Mouse (Mus musculus) forebrain, embryonic 13.5 days (tissue): ENCODE results near the gene Csk. TPM values are rescaled to one million over a fixed set of nuclear protein-coding genes. Genes with fewer than 3 reads are reported as not detected.

ENCODE experiments used
- ATAC-seq: fragments of 200-750 bp; cut with Nextera tagmentation; 2 replicates; pipeline ENCODE4 v1.8.0; 2017
- H3K27ac ChIP-seq: fragments of 300-500 bp; sonication (generic); 2 replicates; pipeline ENCODE4 v1.5.1; 2015; ENCODE audit warnings: inconsistent platforms, mild to moderate bottlenecking, moderate library complexity
- H3K27me3 ChIP-seq: fragments of 300-500 bp; sonication (generic); 2 replicates; pipeline ENCODE4 v1.6.1; 2015; ENCODE audit warnings: mild to moderate bottlenecking, inconsistent platforms
- H3K36me3 ChIP-seq: fragments of 300-500 bp; sonication (generic); 2 replicates; pipeline ENCODE4 v1.6.1; 2015; ENCODE audit warnings: mild to moderate bottlenecking, inconsistent platforms; ENCODE audit not compliant: poor library complexity, severe bottlenecking
- H3K4me1 ChIP-seq: fragments of 300-500 bp; sonication (generic); 2 replicates; pipeline ENCODE4 v1.6.1; 2015; ENCODE audit warnings: inconsistent platforms
- H3K4me2 ChIP-seq: fragments of 300-500 bp; sonication (generic); 2 replicates; pipeline ENCODE4 v1.6.1; 2015; ENCODE audit warnings: inconsistent platforms, mild to moderate bottlenecking, moderate library complexity
- H3K4me3 ChIP-seq: fragments of 300-500 bp; sonication (generic); 2 replicates; pipeline ENCODE4 v1.5.1; 2015; ENCODE audit warnings: mild to moderate bottlenecking, inconsistent platforms
- H3K9ac ChIP-seq: fragments of 300-500 bp; sonication (generic); 2 replicates; pipeline ENCODE4 v1.6.1; 2015; ENCODE audit warnings: mild to moderate bottlenecking, inconsistent platforms
- H3K9me3 ChIP-seq: fragments of 300-500 bp; sonication (generic); replicated peaks from 2 replicates; pipeline ENCODE4 v1.6.1; 2016; ENCODE audit warnings: inconsistent platforms
- WGBS: fragments of 180-500 bp; shearing (Covaris S2); methylation state at CpG from one replicate; pipeline ENCODE4 v1.1.7; 2015; 5-methylcytosine and 5-hydroxymethylcytosine counted together
- polyA plus RNA-seq: library from polyadenylated mRNA; unstranded; fragments of >200 nt; fragmentation: Nextera tagmentation; extraction: Ambion mirVana; gene quantifications from 2 replicates; pipeline ENCODE4 v1.2.1, GENCODE M21; 2015

The Csk gene
- polyA plus RNA-seq, 1 experiment from 2014 or later: 35.0 TPM

GRCm38 (mm10) chr9:57628717-57629116 is 24.7 kb downstream of the Csk start:
- Histone ChIP-seq H3K9me3 (no peaks in the 10 kb centered on the region), H3K4me2 (no peak overlapping the region), H3K4me3 (no peak overlapping the region), H3K27ac (no peak overlapping the region), H3K36me3 (peaks cover 85% of the 10 kb centered on the region), H3K9ac (no peak overlapping the region), H3K4me1 (peaks cover 7% of the 10 kb centered on the region), H3K27me3 (no peaks in the 10 kb centered on the region)
- 90% methylated on average over 12 of the region's 12 CpGs for WGBS
- ATAC-seq: peak; percentile 6; the same call in 1 of the 2 replicates

- no peak overlapping the region for H3K4me2 ChIP-seq
- no peak overlapping the region for H3K4me3 ChIP-seq
- H3K9ac ChIP-seq: no peak overlapping the region
- WGBS: 91% methylated on average over 11 of the region's 11 CpGs
- ATAC-seq: no peak
- no peaks in the 10 kb centered on the region for H3K27me3 ChIP-seq
- no peaks in the 10 kb centered on the region for H3K9me3 ChIP-seq
- no peaks in the 10 kb centered on the region for H3K4me1 ChIP-seq
- H3K36me3 ChIP-seq: peaks cover 85% of the 10 kb centered on the region
- no peak overlapping the region for H3K27ac ChIP-seq
Observed at GRCm38 (mm10) chr9:57627892-57628291, 25.5 kb downstream of the Csk start.

GRCm38 (mm10) chr9:57627191-57627590 is 26.2 kb downstream of the Csk start:
- no peak overlapping the region for H3K4me2 ChIP-seq
- H3K4me3 ChIP-seq: no peak overlapping the region
- H3K4me1 ChIP-seq: no peaks in the 10 kb centered on the region
- no peaks in the 10 kb centered on the region for H3K9me3 ChIP-seq
- WGBS: 93% methylated on average over 17 of the region's 17 CpGs
- ATAC-seq: no peak
- no peak overlapping the region for H3K9ac ChIP-seq
- H3K36me3 ChIP-seq: peaks cover 81% of the 10 kb centered on the region
- H3K27me3 ChIP-seq: no peaks in the 10 kb centered on the region
- H3K27ac ChIP-seq: no peak overlapping the region

GRCm38 (mm10) chr9:57625674-57626500 is 27.5 kb downstream of the Csk start:
- H3K27me3 ChIP-seq: no peaks in the 10 kb centered on the region
- no peaks in the 10 kb centered on the region for H3K4me1 ChIP-seq
- H3K9ac ChIP-seq: no peak overlapping the region
- H3K27ac ChIP-seq: no peak overlapping the region
- ATAC-seq: no peak
- no peaks in the 10 kb centered on the region for H3K9me3 ChIP-seq
- H3K4me3 ChIP-seq: no peak overlapping the region
- WGBS: 67% methylated on average over 15 of the region's 15 CpGs
- no peak overlapping the region for H3K4me2 ChIP-seq
- H3K36me3 ChIP-seq: peaks cover 70% of the 10 kb centered on the region

- WGBS: 91% methylated on average over 7 of the region's 7 CpGs
Observed at GRCm38 (mm10) chr9:57624295-57624694, 29.1 kb downstream of the Csk start.

DNA sequence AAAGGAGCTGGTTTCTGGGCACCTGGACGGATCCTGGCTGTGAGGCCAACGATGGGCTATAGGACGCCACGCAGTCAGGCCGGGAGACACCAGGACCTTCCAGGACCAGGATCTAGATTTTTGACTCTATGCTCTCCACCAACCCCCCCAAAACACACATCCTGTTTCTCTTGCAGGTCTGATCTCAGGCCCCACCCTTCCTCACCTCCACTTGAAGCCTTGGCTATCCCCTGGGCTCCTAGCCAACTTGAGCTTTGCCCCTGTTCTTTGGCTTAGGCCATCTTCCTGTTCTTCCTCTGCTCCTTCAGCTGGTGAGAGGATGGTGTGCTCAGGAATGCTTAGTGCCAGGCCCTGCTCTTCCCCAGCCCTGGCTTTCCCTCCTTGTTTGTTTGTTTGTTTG is 32.8 kb downstream of the Csk start, which contains the start of gene Lman1l:
Lman1l (minus strand) TSS at position 101 of the 400 bp plus-strand sequence.
- no peak for ATAC-seq
- Histone ChIP-seq H3K27me3 (no peaks in the 10 kb centered on the region), H3K4me1 (no peaks in the 10 kb centered on the region), H3K36me3 (peaks cover 19% of the 10 kb centered on the region), H3K9ac (no peak within 1 kb of the TSS), H3K9me3 (no peaks in the 10 kb centered on the region), H3K4me2 (no peak within 1 kb of the TSS), H3K4me3 (no peak within 1 kb of the TSS), H3K27ac (no peak within 1 kb of the TSS)
- 92% methylated on average over 5 of the region's 5 CpGs for WGBS

More at GRCm38 (mm10) chr9:57624295-57624694, 29.1 kb downstream of the Csk start:
- no peak overlapping the region for H3K4me3 ChIP-seq
- ATAC-seq: no peak
- no peaks in the 10 kb centered on the region for H3K27me3 ChIP-seq
- no peaks in the 10 kb centered on the region for H3K4me1 ChIP-seq
- no peak overlapping the region for H3K27ac ChIP-seq
- H3K9ac ChIP-seq: no peak overlapping the region
- peaks cover 54% of the 10 kb centered on the region for H3K36me3 ChIP-seq
- H3K9me3 ChIP-seq: no peaks in the 10 kb centered on the region
- H3K4me2 ChIP-seq: no peak overlapping the region

DNA sequence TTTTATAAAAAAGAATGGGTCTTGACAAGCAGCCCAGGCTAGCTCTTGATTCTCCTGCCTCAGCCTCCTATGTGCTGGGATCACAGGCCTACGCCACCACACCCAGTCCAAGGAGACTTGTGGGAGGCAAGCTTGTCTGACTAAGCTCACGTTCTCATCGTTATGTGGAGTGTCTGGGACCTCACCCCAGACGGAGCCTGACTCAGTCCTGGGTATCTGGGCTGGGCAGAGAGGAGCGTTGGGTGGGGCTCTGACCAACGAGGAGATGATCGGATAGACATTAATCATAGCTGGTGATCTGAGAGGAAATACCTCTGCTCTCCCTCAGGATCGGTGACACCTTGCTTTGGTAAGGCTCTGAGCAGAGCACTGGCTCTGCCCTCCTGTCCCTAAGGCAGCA is 34.6 kb downstream of the Csk start:
- H3K4me3 ChIP-seq: no peak overlapping the region
- no peaks in the 10 kb centered on the region for H3K27me3 ChIP-seq
- peaks cover under 1% of the 10 kb centered on the region; the same call in 1 of the 2 replicates for H3K36me3 ChIP-seq
- no peak overlapping the region for H3K9ac ChIP-seq
- no peak overlapping the region for H3K4me2 ChIP-seq
- H3K4me1 ChIP-seq: no peaks in the 10 kb centered on the region
- H3K27ac ChIP-seq: no peak overlapping the region
- 85% methylated on average over 8 of the region's 8 CpGs for WGBS
- ATAC-seq: no peak
- no peaks in the 10 kb centered on the region for H3K9me3 ChIP-seq

- no peak for ATAC-seq
- no peaks in the 10 kb centered on the region for H3K4me1 ChIP-seq
- no peak overlapping the region for H3K4me3 ChIP-seq
- H3K36me3 ChIP-seq: no peaks in the 10 kb centered on the region
- H3K4me2 ChIP-seq: no peak overlapping the region
- H3K9me3 ChIP-seq: no peaks in the 10 kb centered on the region
- no peaks in the 10 kb centered on the region for H3K27me3 ChIP-seq
- no peak overlapping the region for H3K27ac ChIP-seq
- no peak overlapping the region for H3K9ac ChIP-seq
- 72% methylated on average over 8 of the region's 8 CpGs for WGBS
Observed at GRCm38 (mm10) chr9:57617556-57618169, 35.8 kb downstream of the Csk start.

- Histone ChIP-seq H3K27me3 (no peaks in the 10 kb centered on the region), H3K4me3 (no peak overlapping the region), H3K4me2 (no peak overlapping the region), H3K36me3 (no peaks in the 10 kb centered on the region), H3K9ac (no peak overlapping the region), H3K27ac (no peak overlapping the region), H3K9me3 (no peaks in the 10 kb centered on the region), H3K4me1 (peaks cover 12% of the 10 kb centered on the region)
- no peak for ATAC-seq
- WGBS: 87% methylated on average over 4 of the region's 4 CpGs
Observed at GRCm38 (mm10) chr9:57614786-57615185, 38.6 kb downstream of the Csk start.

- H3K27ac ChIP-seq: no peak overlapping the region
- 90% methylated on average over 7 of the region's 7 CpGs for WGBS
- no peak for ATAC-seq
- H3K9me3 ChIP-seq: no peaks in the 10 kb centered on the region
- H3K36me3 ChIP-seq: no peaks in the 10 kb centered on the region
- H3K27me3 ChIP-seq: no peaks in the 10 kb centered on the region
- no peak overlapping the region for H3K4me3 ChIP-seq
- no peak overlapping the region for H3K4me2 ChIP-seq
- peaks cover 12% of the 10 kb centered on the region for H3K4me1 ChIP-seq
- no peak overlapping the region for H3K9ac ChIP-seq
Observed at GRCm38 (mm10) chr9:57613975-57614374, 39.5 kb downstream of the Csk start.

- Histone ChIP-seq H3K9ac (no peak overlapping the region), H3K4me2 (no peak overlapping the region), H3K36me3 (no peaks in the 10 kb centered on the region), H3K4me1 (peaks cover 12% of the 10 kb centered on the region), H3K27ac (no peak overlapping the region), H3K9me3 (no peaks in the 10 kb centered on the region), H3K27me3 (peaks cover 6% of the 10 kb centered on the region; the same call in 1 of the 2 replicates), H3K4me3 (no peak overlapping the region)
- no peak for ATAC-seq
- whole genome bisulfite sequencing: 89% methylated on average over 7 of the region's 7 CpGs
Observed at GRCm38 (mm10) chr9:57612587-57612986, 40.8 kb downstream of the Csk start.

- H3K4me3 ChIP-seq: no peak overlapping the region
- peaks cover 26% of the 10 kb centered on the region for H3K27me3 ChIP-seq
- peak; percentile 57; the same call in 1 of the 2 replicates for ATAC-seq
- H3K27ac ChIP-seq: no peak overlapping the region
- H3K9me3 ChIP-seq: no peaks in the 10 kb centered on the region
- no peaks in the 10 kb centered on the region for H3K36me3 ChIP-seq
- H3K4me1 ChIP-seq: peaks cover 23% of the 10 kb centered on the region
- H3K9ac ChIP-seq: no peak overlapping the region
- no peak overlapping the region for H3K4me2 ChIP-seq
- WGBS: 32% methylated on average over 3 of the region's 3 CpGs
Observed at GRCm38 (mm10) chr9:57610359-57610826, 43.0 kb downstream of the Csk start.
